Mouse (Mus musculus): ENCODE measurements at regions not wholly inside any gene's neighbourhood (a gene's known extent, or its start where the extent isn't known, plus 50 kb on each side); places are given as distances from the start of the nearest gene placed in this dataset.
A peak's percentile ranks its signal among the peaks of the same experiment; 100 is the strongest.

DNA sequence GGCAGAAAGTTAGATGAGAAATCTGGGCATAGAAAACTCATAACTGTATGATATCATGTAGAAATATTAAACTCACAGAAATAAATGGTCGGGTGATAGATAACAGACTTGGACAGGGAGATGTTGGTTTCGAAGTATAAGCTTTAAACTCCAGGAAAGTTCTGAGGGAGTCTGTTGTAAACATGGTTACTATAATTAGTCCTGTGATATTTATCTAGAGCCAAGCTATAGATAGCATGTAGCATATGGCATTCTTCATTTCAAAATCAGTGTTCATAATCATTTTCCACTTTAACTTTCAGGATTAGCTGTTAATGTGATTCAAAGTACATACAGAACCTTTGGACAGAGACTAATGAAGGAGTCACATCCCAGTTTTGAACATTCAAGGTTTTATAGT is 387.5 kb upstream of the Xrcc4 start:
- no peak overlapping the region for H3K27ac ChIP-seq (replicated peaks; ENCODE audit: low read depth, low read length)
- no peak for DNase-seq (ENCODE audit: low spot score)
- no peak overlapping the region for H3K4me3 ChIP-seq (replicated peaks; ENCODE audit: low read length)
- TF ChIP-seq POLR2A (IDR thresholded peaks at IDR 0.05; ENCODE audit: borderline replicate concordance, extremely low read depth, insufficient read depth, insufficient read length): no peak
- H3K36me3 ChIP-seq (ENCODE audit: control insufficient read depth, insufficient read depth, low read length): no peaks in the 10 kb centered on the region
- no peak for ATAC-seq (ENCODE audit: low FRiP score, low read depth)
- H3K4me1 ChIP-seq (ENCODE audit: control insufficient read depth, insufficient read depth, low read length): peaks cover 9% of the 10 kb centered on the region
- WGBS: 82% methylated on average over 2 of the region's 2 CpGs
- no peak overlapping the region for H3K9ac ChIP-seq (ENCODE audit: low read depth, low read length, severe bottlenecking)
- H3K9me3 ChIP-seq (ENCODE audit: control insufficient read depth, low read length): no peaks in the 10 kb centered on the region
- H3K4me2 ChIP-seq (replicated peaks; ENCODE audit: low read depth, low read length, severe bottlenecking): no peak overlapping the region
- H3K27me3 ChIP-seq (ENCODE audit: control insufficient read depth, insufficient read depth, low read length): no peaks in the 10 kb centered on the region

DNA sequence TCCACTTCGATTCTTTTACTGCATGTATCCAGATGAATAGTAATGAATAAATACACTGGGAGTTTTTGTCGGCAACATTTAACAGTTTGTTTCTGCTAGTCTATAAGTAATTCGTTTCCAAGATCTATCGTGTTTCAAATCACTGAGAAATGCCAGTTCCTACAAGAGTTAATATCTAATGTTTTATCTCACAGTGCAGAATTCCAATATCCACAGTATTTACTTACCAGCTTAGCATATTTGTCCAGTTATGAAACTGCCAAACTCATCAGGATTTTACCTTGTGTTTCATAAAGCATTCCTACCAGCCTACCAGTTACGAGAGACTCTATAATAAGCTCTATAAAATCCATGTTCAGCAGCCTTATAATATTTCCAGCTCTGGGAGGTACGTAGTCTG is 385.1 kb upstream of the Xrcc4 start:
- TF ChIP-seq POLR2A (IDR thresholded peaks at IDR 0.05; ENCODE audit: borderline replicate concordance, extremely low read depth, insufficient read depth, insufficient read length): no peak
- H3K27ac ChIP-seq (replicated peaks; ENCODE audit: low read depth, low read length): no peak overlapping the region
- ATAC-seq (ENCODE audit: low FRiP score, low read depth) (no peak), DNase-seq (ENCODE audit: low spot score) (no peak)
- peaks cover 9% of the 10 kb centered on the region for H3K4me1 ChIP-seq (ENCODE audit: control insufficient read depth, insufficient read depth, low read length)
- H3K9ac ChIP-seq (ENCODE audit: low read depth, low read length, severe bottlenecking): no peak overlapping the region
- H3K36me3 ChIP-seq (ENCODE audit: control insufficient read depth, insufficient read depth, low read length): no peaks in the 10 kb centered on the region
- H3K27me3 ChIP-seq (ENCODE audit: control insufficient read depth, insufficient read depth, low read length): no peaks in the 10 kb centered on the region
- no peak overlapping the region for H3K4me3 ChIP-seq (replicated peaks; ENCODE audit: low read length)
- 58% methylated on average over 6 of the region's 6 CpGs for WGBS
- no peak overlapping the region for H3K4me2 ChIP-seq (replicated peaks; ENCODE audit: low read depth, low read length, severe bottlenecking)
- no peaks in the 10 kb centered on the region for H3K9me3 ChIP-seq (ENCODE audit: control insufficient read depth, low read length)

DNA sequence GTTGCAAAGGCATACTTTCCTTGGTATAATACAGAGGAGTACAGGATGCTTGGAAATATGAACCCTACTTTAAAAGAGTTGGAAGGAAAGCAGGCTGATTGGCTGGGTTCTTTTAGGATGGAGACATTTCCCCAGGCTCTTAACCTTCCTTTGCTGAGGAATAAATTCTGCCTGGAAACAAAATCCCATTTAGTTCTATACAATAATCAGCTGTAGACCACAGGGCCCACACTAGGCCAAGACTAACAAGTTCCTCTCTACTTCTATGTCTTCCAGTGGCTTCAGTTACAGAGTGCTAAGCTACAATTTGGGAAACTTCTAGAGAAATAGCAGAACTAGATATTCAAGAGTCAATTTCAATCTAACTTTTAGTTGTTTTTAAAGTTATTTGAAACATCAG is 384.6 kb upstream of the Xrcc4 start:
- H3K4me2 ChIP-seq (replicated peaks; ENCODE audit: low read depth, low read length, severe bottlenecking): no peak overlapping the region
- ATAC-seq (ENCODE audit: low FRiP score, low read depth) (no peak), DNase-seq (ENCODE audit: low spot score) (no peak)
- H3K27me3 ChIP-seq (ENCODE audit: control insufficient read depth, insufficient read depth, low read length): no peaks in the 10 kb centered on the region
- TF ChIP-seq POLR2A (IDR thresholded peaks at IDR 0.05; ENCODE audit: borderline replicate concordance, extremely low read depth, insufficient read depth, insufficient read length): no peak
- H3K4me3 ChIP-seq (replicated peaks; ENCODE audit: low read length): no peak overlapping the region
- peaks cover 9% of the 10 kb centered on the region for H3K4me1 ChIP-seq (ENCODE audit: control insufficient read depth, insufficient read depth, low read length)
- no peak overlapping the region for H3K27ac ChIP-seq (replicated peaks; ENCODE audit: low read depth, low read length)
- no peaks in the 10 kb centered on the region for H3K9me3 ChIP-seq (ENCODE audit: control insufficient read depth, low read length)
- no peaks in the 10 kb centered on the region for H3K36me3 ChIP-seq (ENCODE audit: control insufficient read depth, insufficient read depth, low read length)
- no peak overlapping the region for H3K9ac ChIP-seq (ENCODE audit: low read depth, low read length, severe bottlenecking)

DNA sequence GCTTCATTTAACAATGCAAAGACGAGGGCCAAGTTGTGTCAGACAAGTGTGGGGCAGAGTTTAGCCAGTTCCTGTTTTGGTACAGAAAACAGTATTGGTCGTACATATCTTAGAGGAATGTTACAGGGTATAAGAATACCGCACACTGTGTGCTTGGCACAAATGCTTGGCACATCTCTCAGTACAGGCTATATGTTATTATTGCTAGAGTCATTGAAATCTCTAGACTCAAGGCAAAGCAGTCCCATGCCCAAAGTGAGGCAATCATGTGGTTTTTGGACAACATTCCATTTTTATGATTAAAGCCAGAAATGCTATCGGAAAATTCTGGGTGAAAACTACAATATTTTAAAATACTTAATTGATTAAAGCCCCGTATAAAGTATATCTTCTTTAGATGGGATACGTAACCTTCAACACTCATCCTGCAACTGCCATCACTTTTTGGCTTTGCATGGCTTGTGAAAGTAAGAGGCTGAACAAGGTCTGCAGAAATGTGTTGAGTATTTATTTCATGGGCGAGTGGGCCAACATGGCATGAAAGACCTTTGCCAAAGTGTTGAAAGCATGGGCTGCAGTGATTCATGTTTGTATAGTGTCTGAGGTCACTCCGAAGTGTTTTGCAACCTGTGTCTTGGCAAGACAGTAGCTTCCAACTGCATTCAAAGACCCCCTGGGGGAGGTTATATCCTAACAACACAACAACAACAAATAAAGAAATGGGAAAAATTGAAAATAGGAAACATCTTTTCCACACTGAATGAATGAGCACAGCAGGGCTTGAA is 383.8 kb upstream of the Xrcc4 start:
- H3K4me2 ChIP-seq (replicated peaks; ENCODE audit: low read depth, low read length, severe bottlenecking): no peak overlapping the region
- no peak for ATAC-seq (ENCODE audit: low FRiP score, low read depth)
- WGBS: 80% methylated on average over 8 of the region's 8 CpGs
- no peak for TF ChIP-seq POLR2A (IDR thresholded peaks at IDR 0.05; ENCODE audit: borderline replicate concordance, extremely low read depth, insufficient read depth, insufficient read length)
- 0 out of 2 replicates have a peak overlapping the region, but pooled peaks have one; percentile 38 for H3K27ac ChIP-seq (replicated peaks; ENCODE audit: low read depth, low read length)
- H3K4me3 ChIP-seq (replicated peaks; ENCODE audit: low read length): no peak overlapping the region
- H3K9me3 ChIP-seq (ENCODE audit: control insufficient read depth, low read length): no peaks in the 10 kb centered on the region
- DNase-seq (ENCODE audit: low spot score): no peak
- H3K4me1 ChIP-seq (ENCODE audit: control insufficient read depth, insufficient read depth, low read length): peaks cover 9% of the 10 kb centered on the region
- H3K27me3 ChIP-seq (ENCODE audit: control insufficient read depth, insufficient read depth, low read length): no peaks in the 10 kb centered on the region
- no peaks in the 10 kb centered on the region for H3K36me3 ChIP-seq (ENCODE audit: control insufficient read depth, insufficient read depth, low read length)
- no peak overlapping the region for H3K9ac ChIP-seq (ENCODE audit: low read depth, low read length, severe bottlenecking)

DNA sequence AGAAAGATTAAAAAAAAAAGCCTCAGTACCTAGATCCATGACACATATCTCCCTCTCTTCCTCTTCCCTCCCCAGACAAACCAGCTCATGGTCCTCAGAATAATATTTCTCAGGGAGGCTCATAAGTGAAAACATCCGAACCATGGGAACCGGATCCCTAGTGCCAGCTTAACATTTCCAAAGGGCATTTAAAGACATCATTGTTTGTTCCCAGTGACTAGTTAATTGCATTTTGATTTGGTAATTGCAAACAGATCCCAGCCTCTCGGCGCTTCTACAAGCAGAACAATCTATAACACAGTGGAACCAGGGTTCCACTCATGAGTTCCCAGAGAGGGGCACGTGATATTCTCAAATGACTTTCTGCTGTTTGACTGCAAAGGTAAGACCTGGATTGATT is 376.7 kb upstream of the Xrcc4 start:
- no peaks in the 10 kb centered on the region for H3K9me3 ChIP-seq (ENCODE audit: control insufficient read depth, low read length)
- no peak overlapping the region for H3K9ac ChIP-seq (ENCODE audit: low read depth, low read length, severe bottlenecking)
- no peaks in the 10 kb centered on the region for H3K4me1 ChIP-seq (ENCODE audit: control insufficient read depth, insufficient read depth, low read length)
- H3K4me2 ChIP-seq (replicated peaks; ENCODE audit: low read depth, low read length, severe bottlenecking): no peak overlapping the region
- DNase-seq (ENCODE audit: low spot score): no peak
- no peak for TF ChIP-seq POLR2A (IDR thresholded peaks at IDR 0.05; ENCODE audit: borderline replicate concordance, extremely low read depth, insufficient read depth, insufficient read length)
- no peak overlapping the region for H3K27ac ChIP-seq (replicated peaks; ENCODE audit: low read depth, low read length)
- H3K36me3 ChIP-seq (ENCODE audit: control insufficient read depth, insufficient read depth, low read length): no peaks in the 10 kb centered on the region
- no peaks in the 10 kb centered on the region for H3K27me3 ChIP-seq (ENCODE audit: control insufficient read depth, insufficient read depth, low read length)
- H3K4me3 ChIP-seq (replicated peaks; ENCODE audit: low read length): no peak overlapping the region
- ATAC-seq (ENCODE audit: low FRiP score, low read depth): no peak
- WGBS: 24% methylated on average over 5 of the region's 5 CpGs

All from limb, embryonic 14.5 days (tissue).